27 mouse cellular contexts compared by ENCODE assay signal in the genomic region with DNA sequence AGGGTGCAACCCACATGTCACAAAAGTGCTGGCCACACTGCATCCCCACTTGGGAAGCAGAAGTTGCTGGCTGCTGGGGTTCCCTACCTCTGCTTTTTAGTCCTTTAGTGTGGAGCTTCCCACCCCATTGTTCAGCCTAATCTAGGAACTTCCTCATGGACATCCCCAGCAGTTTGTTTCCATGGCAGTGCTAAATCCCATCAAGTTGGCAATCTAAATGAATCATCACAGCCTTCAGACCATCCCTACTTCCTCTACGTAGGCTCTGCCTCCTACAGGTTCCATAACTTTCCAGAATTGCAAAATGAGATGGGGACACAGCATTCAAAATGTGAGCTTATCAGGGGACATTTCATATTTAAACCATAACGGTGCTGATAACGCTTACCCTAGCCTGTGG.
"Had no signal": no experiment of that assay in that cellular context is flagged by ENCODE, and none has a peak within 500 bp of the region (broad histone marks: within the 10 kb centered on the region; RNA-seq: fewer than 3 reads in every experiment).

No protein-coding gene starts in this region.

- H3K4me3 ChIP-seq: gastrocnemius, adult 2 months; heart, embryonic 13.5 days; heart, embryonic 15.5 days; hindbrain, embryonic 13.5 days; hindbrain, embryonic 15.5 days; kidney, embryonic 15.5 days; limb, embryonic 13.5 days; limb, embryonic 15.5 days; liver, embryonic 12.5 days had no signal

- H3K4me2 ChIP-seq: heart, embryonic 11.5 days; heart, embryonic 13.5 days; heart, embryonic 15.5 days; hindbrain, embryonic 13.5 days; hindbrain, embryonic 15.5 days; kidney, embryonic 15.5 days; limb, embryonic 13.5 days; limb, embryonic 15.5 days; liver, embryonic 12.5 days had no signal

- DNase-seq: gastrocnemius, adult 2 months; gastrocnemius, postnatal 10 days; gastrocnemius, postnatal 25 days; heart, adult 18-20 months; heart, postnatal 14 days; heart, postnatal 36 days; kidney, adult 11 months; kidney, adult 2 months; kidney, adult 9 months; kidney, postnatal 14 days; kidney, postnatal 36 days; layer of hippocampus, adult 9-11 months; layer of hippocampus, postnatal 36 days; left cerebral cortex, postnatal 4 days had no signal

- H3K27me3 ChIP-seq: heart, embryonic 13.5 days; heart, embryonic 15.5 days; hindbrain, embryonic 13.5 days; hindbrain, embryonic 15.5 days; kidney, embryonic 15.5 days; limb, embryonic 13.5 days; limb, embryonic 15.5 days; liver, embryonic 12.5 days had no signal

- H3K9me3 ChIP-seq: heart, embryonic 13.5 days; heart, embryonic 15.5 days; hindbrain, embryonic 13.5 days; hindbrain, embryonic 15.5 days; kidney, embryonic 15.5 days; limb, embryonic 13.5 days; limb, embryonic 15.5 days; liver, embryonic 12.5 days had no signal

- H3K9ac ChIP-seq: heart, embryonic 13.5 days; heart, embryonic 15.5 days; hindbrain, embryonic 13.5 days; hindbrain, embryonic 15.5 days; kidney, embryonic 15.5 days; limb, embryonic 13.5 days; limb, embryonic 15.5 days; liver, embryonic 12.5 days; liver, embryonic 14.5 days had no signal

- H3K27ac ChIP-seq: gastrocnemius, adult 2 months; heart, embryonic 13.5 days; heart, embryonic 15.5 days; hindbrain, embryonic 13.5 days; hindbrain, embryonic 15.5 days; hindbrain, postnatal 0 days; kidney, embryonic 15.5 days; kidney, postnatal 0 days; limb, embryonic 13.5 days; limb, embryonic 15.5 days; liver, embryonic 12.5 days; liver, embryonic 14.5 days had no signal

- H3K4me1 ChIP-seq: limb, embryonic 15.5 days had no signal

- H3K36me3 ChIP-seq: heart, embryonic 13.5 days; heart, embryonic 15.5 days; hindbrain, embryonic 13.5 days; hindbrain, embryonic 15.5 days; kidney, embryonic 15.5 days; limb, embryonic 13.5 days; limb, embryonic 15.5 days; liver, embryonic 12.5 days had no signal

- ATAC-seq: hindbrain, postnatal 0 days; intestine, embryonic 16.5 days; liver, embryonic 12.5 days had no signal
